Mouse (Mus musculus) mouse trophoblast stem cell (cell line): Measurements from ENCODE around the gene Wdr60.

Experiments used
- in situ Hi-C, 2 experiments: fragments of 300-500 bp; cut with MseI, MboI; formaldehyde crosslinking; loops; 2 replicates in 1 of 2; 3 replicates in 1 of 2; pipeline ENCODE4 v1.15.1; 2025

The Wdr60 gene

DNA sequence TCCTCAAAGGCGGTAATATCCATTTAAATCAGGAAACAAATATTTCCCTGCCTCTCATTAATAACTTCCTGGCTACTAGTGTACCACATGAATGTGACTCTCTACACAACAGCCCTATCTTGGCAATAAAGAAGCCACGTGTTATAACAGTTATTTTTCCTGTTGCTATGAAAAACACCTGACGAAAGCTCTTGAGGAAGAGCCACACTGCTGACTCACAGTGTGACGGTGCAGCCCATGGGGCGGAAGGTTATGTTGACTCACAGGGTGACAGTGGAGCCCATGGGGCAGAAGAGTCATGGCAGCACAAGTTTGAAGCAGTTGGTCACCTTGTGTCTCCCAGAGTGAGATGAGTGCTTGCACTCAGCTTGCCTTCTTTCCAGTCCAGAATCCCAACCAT is 6.6 kb upstream of the Wdr60 start:
- in situ Hi-C loops = no loop called here

DNA sequence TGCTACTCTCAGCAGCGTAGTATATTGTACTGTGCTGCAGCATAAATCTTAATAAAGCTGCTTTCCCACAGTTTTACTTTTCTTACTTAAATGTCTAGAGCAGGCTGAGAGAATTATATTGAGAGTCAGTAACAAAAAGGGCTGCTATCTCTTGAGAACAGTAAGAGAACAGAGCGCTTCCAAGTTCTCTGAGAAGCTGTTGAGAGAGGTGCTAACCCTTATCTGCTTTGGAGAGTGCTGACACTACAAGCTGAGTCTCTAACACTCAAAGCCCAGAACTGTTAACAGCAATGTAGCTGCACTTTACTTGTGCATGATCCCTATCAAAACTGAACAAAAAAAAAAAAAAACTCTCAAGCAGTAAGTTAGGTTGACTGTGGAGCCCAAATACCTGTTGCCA is 2.5 kb upstream of the Wdr60 start:
- in situ Hi-C loops = no loop called here

DNA sequence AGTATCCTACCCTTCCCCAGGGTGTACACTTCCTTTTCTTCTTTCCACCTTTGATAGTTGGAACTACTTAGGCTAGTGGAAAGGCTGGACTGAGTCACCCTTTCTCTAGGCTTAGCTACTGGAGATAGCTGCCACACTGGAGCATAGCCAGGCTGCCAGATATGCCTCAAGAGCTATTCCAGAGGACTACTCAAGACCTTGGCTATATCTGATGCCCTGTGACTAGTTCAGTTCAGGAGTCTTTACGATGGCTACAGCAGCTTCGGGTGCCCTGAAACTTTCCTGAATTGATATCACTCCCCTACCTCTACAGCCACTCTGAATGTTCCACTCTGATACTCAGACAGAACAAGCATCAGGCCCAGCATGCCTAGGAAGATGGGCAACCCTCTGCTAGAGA is 1.9 kb upstream of the Wdr60 start:
- in situ Hi-C loops = no loop called here

DNA sequence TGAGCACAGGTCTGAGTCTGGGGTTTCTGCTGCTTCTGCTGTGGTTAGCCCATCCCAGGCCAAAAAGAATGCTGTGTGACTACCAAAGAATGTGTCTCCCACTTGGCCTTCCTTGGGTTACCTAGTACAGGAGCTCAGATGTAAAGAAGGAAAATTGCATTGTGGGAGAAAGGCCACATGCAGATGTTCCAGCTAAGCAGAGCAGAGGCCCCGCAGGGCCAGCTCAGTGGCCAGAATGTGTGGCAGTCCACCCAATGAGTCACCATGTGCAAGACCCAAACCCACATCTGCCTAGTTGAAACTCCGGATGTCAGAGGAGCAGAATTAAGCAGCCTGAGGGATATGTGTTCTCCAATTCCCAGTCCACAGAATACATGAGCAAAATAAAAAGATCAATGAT is 4.5 kb downstream of the Wdr60 start:
- in situ Hi-C loops = no loop called here

DNA sequence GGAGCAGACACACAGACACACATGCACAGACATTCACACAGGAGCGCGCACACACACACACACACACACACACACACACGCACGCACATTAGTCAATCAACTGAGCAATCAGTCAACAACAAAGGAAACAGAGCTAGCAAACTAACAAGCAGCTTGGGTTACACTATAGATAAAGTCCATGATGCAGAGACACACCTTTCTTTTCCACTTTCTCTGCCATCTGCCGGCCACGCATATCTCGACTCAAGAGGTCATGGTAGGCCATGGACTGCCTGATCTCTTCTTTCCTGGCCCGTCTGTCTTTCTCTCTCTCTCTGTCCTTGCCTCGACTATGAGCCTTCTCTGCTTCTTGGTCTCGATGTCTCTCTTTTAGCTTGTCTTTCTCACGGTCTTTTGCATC is 7.2 kb downstream of the Wdr60 start:
- in situ Hi-C loops = no loop called here

DNA sequence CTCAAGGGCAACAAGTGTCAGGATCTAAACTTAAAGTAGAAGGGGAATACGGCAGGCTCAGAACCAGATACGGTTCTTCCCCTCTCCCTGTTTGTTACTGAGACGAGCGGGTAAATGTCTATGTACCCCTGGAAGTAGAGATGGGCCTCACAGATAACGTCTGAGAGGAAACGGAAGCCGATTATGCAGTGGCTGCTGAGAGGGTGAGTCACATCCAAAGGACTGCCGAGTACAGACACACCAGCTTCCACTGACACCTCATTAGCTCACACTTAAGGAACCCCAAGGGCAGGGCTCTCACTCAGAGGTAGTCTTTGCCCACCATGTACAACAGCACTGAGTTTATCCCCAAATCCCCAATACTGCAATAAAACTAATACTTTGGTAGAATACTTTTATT is 8.2 kb downstream of the Wdr60 start:
- in situ Hi-C loops = no loop called here

DNA sequence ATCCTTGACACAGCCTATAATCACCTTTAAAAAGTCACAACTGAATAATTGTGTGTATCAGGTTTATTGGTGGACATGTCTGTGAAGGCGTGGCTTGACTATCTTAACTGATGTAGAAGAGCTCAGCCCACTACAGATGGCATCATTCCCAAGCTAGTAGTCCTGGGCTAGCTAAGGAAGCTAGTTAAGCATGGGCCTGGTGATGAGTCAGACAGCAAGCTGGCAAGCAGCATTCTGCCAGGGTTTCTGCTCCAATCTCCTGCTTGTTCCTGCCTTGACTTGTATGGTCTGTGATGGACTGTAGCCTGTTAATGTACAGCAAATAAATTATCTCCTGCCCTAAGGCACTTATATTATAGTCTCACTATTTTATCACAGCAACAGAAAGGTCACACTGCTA is 18.2 kb downstream of the Wdr60 start:
- in situ Hi-C loops = no loop called here

DNA sequence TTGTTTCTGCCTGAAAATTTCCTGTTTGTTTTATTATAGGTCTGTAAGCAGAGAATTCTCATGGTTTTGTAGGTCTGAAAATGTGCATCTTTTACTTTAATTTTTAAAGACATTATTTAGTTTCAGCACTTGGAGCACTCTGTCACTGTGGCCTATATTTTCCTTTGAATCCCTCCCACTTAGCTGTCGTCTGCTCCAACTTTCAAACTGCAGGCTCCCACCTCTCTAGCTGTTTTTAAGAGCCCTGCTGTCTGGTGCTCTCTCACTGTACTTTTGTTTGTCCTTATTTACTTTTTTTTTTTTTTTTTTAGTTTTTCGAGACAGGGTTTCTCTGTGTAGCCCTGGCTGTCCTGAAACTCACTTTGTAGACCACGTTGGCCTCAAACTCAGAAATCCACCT is 24.0 kb downstream of the Wdr60 start:
- in situ Hi-C loops = no loop called here

DNA sequence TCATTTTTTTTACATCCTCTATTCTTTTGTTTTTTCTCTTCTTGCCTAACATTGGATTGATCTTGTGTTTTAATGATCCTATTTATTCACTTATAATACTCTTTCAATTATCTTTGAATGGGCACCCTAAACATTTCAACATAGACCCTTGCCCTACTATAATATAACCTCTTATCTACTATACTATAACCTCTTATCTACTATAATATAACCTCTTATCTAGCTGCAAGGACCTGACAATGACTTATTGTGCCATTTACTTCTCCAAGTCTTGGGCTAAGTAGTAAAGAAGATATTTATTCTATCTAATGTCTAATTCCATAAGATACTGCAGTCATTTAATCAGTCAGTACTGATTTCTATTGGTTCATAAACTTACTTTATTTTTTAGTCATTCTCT is 24.5 kb downstream of the Wdr60 start:
- in situ Hi-C loops = no loop called here

DNA sequence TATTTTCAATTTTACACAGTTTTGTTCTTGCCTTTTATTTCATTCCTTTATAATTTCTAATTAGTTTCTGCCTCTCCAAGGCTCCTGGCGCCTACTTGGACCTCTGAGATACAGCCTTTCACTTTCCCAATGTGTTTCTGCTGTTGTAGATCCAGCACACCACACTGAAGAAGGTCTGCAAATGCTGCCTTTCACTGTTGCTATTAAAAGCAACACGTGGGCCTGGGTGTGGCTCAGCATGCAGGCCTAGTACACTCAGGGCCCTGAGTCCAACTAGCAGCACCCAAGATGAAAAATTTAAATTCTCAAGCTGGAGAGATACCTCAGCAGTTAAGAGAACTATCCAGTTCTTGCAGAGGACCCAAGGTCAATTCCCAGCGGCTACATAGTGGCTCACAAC is 26.2 kb downstream of the Wdr60 start:
- in situ Hi-C loops = no loop called here

DNA sequence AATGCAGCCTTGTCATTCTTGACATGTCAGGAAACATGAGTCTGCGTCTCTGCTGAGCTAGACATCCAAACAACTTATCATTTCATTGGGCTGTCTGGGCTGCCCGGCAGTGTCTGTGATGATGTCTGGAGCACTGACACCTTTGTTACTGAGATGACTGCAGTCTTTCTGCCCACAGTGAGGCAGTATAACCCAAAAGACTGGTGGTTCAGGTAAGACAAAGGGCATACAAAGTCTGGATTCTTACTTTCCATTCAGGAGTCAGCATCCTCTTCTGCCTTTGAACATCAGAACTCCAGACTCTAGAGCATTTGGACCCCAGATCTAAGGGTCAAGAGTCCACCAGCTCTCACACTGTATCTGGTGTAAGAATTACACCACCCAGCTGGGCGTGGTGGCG is 27.5 kb downstream of the Wdr60 start:
- in situ Hi-C loops = no loop called here

DNA sequence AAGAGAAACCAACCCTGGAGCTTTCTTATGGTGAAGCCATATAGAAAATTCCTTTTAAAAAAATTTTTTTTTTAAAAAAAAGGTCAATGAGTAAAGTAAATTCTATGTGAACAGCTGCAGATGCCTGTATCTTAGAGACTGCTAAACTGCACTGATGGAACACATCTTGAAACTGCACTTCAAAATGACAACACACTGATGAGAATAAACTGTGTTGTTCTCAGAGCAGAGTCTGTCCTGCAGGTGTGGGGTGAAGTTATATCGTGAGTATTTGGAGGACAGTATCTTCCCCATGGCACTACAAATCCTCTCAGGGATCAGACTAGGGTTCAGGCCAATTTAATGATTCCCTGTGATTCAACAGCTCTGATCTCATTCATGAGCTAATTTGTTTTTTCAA is 30.8 kb downstream of the Wdr60 start:
- in situ Hi-C loops = no loop called here

DNA sequence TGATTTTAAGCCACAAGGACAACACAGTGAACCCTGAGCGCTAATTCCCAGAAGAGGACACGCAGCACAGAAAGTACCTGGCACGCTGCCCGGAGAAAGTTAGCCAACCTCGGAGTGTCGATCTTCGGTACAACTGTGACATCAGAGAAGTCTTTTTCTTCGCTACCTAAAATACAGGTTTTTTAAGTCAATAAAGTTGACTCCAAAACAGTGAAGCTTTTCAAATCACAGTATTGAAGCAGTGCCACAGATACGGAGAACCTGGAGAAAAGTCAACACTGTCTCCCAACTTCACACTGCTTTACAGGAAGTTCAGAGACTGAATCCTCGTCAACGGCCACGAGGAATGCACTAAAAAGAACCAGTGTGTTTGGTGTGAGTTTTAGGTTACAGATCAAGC is 31.2 kb downstream of the Wdr60 start:
- in situ Hi-C loops = no loop called here

DNA sequence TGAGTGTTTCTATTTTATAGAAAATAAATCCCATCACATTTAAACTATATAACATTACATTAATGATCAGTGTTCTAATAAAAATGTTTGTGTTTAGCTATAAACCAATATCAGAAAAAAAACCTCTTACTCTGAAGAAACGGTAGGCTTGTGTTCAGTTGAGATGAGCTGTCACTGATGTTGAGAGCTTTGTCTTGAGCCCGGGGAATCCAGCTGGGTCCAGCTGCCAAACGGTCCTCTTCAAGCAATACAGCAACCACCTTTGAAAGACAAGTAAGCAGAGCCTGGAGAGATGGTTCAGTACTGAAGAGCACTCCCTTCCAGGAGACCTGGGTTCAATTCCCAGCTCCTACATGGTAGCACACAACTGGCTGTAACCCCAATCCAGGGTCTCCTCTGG is 33.4 kb downstream of the Wdr60 start:
- in situ Hi-C loops = no loop called here

DNA sequence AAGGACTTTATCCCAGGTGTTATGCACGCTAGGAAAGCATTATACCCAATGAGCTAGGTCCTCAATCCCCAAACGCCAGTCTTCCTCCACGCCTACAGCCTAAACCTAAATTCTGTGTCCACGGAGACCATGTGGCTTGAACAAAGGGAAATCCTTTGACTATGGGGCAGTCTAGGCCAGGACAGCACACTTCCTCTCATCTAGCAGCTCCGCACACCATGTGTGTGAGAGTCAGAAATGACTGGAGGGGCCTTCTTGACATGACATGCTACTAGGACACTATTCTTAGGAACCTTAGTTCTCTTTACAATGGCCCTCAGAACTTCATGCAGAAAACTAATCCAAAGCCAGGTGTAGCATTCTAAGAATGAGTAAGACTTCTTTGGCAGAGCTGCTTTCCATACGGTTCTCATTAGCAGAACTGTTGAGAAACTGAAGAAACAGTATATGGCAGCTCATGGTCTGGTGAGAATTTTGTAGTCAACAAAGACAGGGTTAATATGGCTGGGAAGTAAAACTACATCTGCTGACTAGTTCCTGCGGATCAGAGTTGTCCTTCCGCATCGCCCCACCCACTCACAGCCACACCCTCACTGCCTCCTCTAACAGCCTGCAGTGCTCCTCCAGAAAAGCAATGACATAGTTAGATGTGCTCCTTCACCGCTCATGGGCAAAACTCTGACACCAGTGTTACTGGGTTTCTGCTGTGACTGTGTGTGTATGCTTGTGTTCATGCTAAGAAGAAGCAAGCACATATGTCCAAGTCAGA is 36.3 kb downstream of the Wdr60 start:
- in situ Hi-C loops = no loop called here

DNA sequence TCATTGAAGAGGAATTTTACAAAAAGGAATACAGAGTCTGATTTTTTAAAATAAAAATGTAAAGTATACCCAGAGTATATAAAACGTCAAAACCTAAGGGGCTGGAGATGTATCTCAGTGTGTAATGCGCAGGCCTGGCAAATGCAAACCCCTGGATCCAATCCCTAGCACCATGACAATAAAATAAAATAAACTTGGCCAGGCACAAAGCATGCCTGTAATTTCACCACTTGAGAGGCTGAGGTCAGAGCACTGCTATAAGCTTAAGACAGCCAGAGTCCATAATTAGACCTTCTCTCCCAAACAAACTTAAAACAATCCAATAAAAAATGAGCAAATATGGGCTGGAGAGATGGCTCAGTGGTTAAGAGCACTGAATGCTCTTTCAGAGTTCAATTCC is 39.7 kb downstream of the Wdr60 start:
- in situ Hi-C loops = no loop called here

DNA sequence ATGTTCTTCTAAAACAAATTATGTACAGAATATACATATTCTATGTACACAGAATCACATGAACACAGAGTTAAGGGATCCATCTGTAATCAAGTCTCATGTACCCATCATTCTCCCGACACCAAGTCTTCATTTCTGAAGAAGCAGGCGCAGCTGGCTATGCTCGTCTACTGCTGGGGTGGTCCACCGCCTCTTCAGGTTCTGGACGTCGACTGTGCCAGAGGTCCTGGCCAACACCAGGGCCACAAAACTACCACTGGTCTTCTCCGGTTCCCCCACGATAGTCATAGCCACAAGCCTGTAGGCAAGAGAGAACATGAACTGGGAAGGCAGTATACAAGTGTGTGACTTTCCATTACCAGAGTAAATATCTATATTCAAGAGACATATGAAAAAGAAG is 55.3 kb downstream of the Wdr60 start:
- in situ Hi-C loops = no loop called here

DNA sequence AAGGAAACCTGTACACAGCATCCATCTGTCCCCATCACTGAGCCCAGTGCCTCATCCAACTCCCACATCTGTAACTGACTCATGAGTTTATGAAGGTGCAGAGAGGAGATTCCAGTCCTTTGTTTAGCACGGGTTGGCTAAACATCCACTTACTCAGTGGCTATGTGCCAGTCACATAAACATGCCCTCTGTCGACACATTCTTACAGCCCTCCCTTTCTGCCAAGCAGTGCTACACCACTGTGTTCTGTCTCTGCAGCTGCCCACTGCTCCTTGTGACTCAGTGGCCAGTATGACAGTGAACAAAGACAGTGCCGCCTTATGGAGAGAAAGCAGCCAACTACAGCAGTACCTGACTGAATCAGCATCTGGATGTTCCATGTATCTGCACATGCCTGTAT is 57.1 kb downstream of the Wdr60 start:
- in situ Hi-C loops = no loop called here

DNA sequence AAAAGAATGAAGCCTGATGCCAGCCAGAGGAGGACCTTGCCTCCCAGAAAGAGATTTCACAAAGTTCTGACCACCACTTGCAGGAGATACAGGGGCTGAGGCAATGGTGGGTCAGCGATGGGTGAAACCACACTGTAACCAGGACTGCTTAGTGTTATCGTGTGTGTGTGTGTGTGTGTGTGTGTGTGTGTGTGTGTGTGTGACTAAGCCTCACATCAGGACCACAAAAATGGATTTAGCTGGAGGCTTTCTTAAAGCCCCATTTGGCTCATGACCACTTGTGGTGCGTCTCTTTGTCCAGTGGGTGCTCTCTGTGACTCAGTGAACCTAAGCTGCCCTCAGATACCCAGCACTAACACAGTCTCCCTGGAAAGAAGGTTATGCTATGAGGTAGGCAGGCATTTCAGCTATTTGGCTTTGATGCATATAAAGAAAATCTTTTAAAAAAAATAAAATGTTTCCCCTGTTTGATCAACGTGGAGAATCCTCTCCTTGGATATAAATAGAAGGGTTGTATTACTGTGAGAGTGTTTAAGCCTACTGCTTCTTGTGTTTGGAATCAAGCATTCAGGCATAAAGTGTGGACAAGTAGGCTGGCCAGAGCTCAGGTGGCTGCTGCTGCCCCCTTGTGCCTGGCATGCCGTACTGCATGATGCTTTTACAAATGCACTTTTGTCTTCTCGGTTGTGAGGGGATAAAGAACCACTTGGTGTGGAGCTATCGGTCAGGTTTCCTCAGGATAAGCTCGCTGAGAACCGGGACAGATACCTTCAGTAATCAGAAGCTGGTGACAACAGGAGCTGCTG is 60.4 kb downstream of the Wdr60 start:
- in situ Hi-C loops = no loop called here

DNA sequence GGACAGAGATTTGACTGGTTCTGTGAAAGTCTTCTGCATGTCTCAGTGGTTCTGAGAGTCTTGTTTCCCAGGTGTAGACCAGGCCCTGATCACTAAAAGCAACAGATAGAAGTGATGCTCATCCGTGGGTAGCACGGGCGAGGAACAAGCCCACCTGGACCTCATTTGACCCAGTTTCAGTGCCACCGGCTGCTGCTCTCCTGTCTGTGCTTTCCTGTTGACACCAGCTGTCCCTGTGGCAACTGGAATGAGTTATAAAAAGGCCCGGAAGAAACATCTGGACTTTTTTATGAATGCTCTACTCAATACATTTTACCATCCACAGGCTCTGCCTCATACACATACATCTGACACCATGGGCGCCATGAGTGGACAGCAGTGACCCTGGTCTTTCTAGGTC is 64.0 kb downstream of the Wdr60 start:
- in situ Hi-C loops = loop anchor here in 1 of 2 experiments (10.0 kb wide), 1 partner anchor 124 kb away; the partner anchor contains the start of gene Vipr2

DNA sequence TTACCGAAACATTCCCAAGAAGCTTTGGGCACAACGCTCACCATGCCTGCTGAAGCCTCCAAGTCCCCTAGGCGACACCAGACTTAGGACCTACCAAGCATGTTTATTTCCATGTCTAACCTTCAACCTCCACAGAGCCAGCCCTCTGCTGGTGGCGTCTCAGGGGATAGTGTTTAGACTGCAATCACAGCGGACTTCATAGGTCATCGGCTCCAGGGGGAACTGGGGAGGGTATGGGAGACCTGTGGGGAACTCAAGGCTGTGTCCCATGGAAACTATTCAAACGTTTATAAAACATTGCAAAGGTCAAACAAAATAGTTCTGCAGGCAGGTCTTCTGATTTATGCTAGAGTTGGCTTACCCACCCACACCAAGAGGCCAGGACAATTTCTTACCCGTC is 66.6 kb downstream of the Wdr60 start:
- in situ Hi-C loops = loop anchor here in 1 of 2 experiments (10.0 kb wide), 1 partner anchor 121 kb away; the partner anchor contains the start of gene Vipr2

DNA sequence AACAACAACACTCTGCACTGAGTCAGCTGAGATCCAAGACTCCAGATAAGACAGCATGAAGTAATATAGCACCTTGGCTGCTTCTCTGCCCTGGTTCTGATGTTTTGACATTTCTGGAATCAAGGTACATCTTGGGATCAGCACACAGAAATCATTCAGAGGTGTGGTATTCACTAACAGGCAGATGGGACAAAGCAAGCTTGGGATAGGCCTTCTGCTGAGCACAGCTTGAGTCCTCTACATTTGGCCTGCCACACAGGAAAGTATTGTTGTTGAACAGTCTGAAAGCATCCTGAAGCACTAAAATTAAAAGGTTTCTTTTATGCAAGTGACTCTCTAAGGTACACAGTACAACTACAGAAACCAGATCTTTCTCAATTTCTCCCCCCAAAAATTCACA is 68.2 kb downstream of the Wdr60 start:
- in situ Hi-C loops = loop anchor here in 1 of 2 experiments (10.0 kb wide), 1 partner anchor 120 kb away; the partner anchor contains the start of gene Vipr2

DNA sequence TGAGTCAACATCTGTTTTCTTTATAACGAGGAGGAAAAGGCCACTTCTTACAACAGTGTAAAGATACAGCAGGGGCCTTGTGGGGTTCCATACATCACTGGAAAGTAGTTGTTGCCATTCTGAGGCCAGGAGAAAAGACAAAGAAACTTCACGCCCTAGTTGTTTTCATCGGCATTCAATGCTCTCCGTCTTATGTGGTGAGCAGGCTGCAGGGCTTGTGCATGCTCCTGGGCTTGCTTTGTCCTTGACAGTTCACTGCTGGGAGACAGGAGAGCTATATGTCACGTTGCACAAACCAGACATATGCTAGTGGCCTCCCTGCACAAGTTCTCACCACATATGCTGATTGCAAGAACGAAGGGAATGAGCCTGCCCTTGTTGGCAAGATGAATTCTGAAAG is 68.9 kb downstream of the Wdr60 start:
- in situ Hi-C loops = loop anchor here in 1 of 2 experiments (10.0 kb wide), 1 partner anchor 119 kb away; the partner anchor contains the start of gene Vipr2
